Mouse (Mus musculus): ENCODE data around the gene Ankrd13c.

GRCm38 (mm10) chr3:157956201-157956600 lies 9.2 kb downstream of the Ankrd13c start:
- TF ChIP-seq CTCF (IDR thresholded peaks at IDR 0.05; ENCODE audit: low read depth) (no peak), EP300 (optimal IDR thresholded peaks at IDR 0.05) (no peak)

All from stomach, postnatal 0 days (tissue).